Mouse (Mus musculus) c-Kit-positive CD71-positive TER-119-positive erythroid progenitor cells, embryonic 14.5 days (primary cell): Measurements from ENCODE around the gene Hc.

Source experiments
- DNase-seq: peaks from one replicate; pipeline ENCODE4 v3.0.0-alpha.2; 2013; ENCODE audit warnings: low spot score

The Hc gene

DNA sequence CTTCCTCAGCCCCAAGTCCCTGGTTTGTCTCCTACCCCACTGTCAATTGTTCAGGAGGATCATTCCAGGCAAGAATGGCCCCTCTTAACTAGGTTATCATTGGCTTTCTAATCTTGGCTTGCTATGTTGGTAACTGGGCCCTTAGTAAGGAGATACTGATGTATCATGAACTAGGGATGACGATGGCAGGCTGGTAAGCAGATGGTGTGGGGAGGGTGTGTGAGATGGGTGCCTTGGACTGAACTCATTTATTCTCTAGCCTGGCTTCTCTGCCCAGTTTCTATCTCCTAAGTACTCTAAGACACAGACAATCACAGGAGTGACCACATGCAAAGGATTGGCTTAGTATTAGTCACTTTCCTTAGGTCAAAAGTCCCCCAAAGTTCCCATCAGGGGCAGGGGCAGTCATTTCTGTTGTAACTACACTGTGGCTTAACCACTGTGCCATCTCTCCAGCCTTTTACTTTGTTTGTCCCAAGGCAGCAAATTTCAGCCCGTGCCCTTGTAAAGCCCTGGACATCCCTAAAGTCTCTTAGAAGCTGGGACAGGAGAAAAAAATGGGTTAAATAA is 107.6 kb downstream of the Hc start:
- DNase-seq = no peak

DNA sequence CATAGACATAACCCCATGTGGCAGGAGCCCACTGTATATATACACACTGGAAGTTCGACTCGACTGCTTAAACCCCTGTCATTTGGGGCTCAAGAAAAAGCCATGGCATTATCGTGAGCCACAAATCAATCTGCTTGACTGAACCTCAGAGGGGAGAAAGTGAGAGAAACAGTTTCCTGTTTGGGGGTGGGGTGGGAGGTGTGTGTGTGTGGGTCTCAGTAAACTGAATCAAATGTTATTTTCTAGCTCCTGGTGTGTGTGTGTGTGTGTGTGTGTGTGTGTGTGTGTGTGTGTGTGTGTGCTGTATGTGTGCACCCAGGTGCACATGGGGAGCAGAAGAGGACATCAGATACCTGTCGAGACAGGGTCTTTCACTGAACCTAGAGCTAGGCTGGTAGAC is 108.2 kb downstream of the Hc start:
- DNase-seq = no peak

- DNase-seq = no peak
Measured at GRCm38 (mm10) chr2:34951469-34951868, 109.8 kb downstream of the Hc start.

DNA sequence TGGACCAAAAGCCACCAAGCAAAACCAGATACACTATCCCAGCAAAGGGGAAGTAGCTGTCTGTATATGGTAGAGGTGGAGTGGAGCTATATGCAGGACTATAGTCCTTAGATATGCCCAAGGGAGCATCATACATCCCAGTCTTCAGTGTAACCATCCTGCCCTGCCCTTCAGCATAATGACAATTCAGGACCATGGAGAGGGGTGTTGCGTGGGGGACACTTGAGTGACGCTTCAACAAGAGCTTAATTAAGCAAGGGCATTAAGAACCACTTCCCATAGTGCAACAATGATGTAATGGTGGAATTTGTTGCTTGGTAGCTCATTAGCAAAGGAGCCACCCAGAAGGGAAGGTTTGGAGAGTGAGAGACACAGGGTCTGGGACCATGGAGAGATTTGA is 112.6 kb downstream of the Hc start:
- DNase-seq = peak; percentile 15

DNA sequence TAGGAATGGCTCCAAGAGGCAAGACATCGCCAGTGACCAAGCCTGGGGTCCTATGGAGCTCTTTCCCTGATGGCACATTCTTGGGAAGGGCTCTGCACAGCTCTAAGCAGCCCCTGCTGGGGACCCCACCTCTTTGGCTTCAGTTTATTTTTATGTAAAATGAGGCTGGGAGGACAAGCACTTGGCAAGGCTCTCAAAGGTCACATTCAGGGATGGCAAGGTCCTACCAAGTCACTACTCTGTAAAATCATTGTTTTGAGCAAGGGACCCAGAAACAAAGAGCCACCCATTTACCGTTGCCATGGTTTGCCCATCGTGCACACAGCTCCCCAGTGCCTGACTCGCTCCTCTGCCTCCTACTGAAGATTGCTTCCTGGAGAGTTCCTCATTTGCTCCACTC is 115.2 kb downstream of the Hc start:
- no peak for DNase-seq

DNA sequence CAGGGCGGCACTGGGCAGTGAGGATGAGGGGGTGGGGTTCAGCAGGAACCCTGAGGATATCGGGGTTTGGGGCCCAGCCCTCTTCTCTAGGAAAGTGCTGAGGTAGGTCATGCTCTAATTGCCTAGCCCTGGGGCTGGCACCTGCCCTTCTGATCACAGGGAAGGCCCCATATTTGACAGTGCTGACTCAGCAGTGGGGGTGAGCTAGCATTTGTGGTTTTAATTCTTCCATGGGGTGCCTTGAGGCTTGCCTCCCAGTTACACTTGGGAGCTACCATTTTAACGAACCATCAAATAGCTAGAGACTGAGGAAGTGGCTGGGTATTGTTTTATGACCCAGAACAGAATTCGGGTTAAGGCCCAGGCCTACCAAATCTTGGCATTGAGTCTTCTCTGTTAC is 115.7 kb downstream of the Hc start:
- no peak for DNase-seq

GRCm38 (mm10) chr2:34944761-34945160 is 116.5 kb downstream of the Hc start:
- peak; percentile 14 for DNase-seq

DNA sequence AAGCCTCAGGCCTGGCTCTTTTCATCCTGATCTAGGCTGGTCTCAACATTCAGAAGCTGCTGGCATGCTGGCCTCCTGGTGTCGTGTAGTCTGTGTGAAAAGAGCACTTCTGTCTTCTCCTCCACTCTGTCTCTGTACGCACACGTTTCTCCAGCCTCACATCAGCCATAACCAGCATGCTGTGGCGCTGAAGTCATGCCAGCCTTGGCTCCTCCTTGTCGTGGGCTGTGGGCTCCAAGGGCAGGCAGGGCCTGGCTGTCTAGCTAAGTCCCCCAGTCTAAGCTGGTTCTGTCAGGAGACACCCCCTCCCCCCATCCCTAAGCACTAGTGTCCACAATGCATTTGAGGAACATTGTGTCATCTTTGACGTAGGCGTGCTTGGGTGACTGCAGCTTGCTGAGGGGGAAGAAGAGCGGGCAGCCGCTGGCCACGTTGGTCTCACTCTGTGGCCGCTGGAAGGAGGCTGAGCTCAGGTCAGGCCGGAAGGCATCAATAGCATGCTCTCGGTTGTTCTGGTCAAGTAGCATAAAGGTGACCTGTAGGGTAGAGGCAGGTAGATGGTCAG is 117.6 kb downstream of the Hc start:
- DNase-seq = no peak

GRCm38 (mm10) chr2:34941061-34941675 is 120.1 kb downstream of the Hc start:
- no peak for DNase-seq

DNA sequence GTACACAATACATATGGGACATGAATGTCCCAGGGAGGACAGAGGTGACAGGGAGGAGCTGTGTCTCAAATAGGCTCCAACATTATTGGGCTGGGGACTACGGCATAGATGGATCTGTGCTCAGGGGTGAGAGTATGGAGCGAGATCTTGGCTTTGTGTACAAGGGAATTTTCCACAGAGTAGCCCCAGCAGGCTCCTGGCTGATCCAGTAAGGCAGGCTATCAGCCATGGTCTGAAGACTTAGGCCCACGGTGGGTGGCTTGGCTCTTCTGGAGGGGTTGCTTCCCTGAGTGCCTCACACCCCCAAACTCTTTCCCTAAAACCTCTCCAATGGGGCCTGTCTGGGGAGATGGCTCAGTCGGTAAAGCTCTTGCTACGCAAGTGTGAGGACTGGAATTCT is 121.0 kb downstream of the Hc start:
- DNase-seq = no peak

- DNase-seq = no peak
Measured at GRCm38 (mm10) chr2:34938269-34939208, 122.7 kb downstream of the Hc start.

DNA sequence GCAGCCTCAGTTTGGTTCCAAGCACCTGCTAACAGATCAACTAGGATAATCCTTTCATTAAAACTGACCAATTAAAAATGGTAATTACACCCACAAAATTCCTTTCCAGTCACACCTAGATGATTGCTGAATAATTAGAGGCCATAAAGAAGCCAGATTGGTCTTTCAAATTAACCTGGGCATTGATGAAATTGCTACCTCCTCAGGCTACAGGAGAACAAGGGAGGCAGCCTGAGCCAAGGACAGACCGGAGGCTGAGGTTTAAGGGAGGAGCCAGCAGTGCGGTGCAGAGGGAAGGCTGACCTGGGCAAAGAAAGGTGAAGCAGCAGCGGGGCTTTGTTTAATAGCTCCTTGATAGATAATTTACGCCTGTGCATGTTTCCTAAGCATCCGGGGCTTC is 123.8 kb downstream of the Hc start:
- no peak for DNase-seq
